Mouse (Mus musculus) kidney, adult 2 months (tissue): ENCODE results near the gene Npas1.

Source experiments
- CTCF ChIP-seq: fragments of 200-500 bp; conservative IDR thresholded peaks from 2 replicates; pipeline ENCODE4 v1.5.1; 2011; ENCODE audit warnings: low read depth, mild to moderate bottlenecking, control low read depth, low read length, moderate library complexity, mixed read lengths; ENCODE audit not compliant: insufficient read depth, insufficient read length
- POLR2A ChIP-seq: fragments of 200-500 bp; IDR thresholded peaks from one replicate; pipeline ENCODE4 v1.6.1; 2011; ENCODE audit warnings: low read depth, low read length, control low read depth

DNA sequence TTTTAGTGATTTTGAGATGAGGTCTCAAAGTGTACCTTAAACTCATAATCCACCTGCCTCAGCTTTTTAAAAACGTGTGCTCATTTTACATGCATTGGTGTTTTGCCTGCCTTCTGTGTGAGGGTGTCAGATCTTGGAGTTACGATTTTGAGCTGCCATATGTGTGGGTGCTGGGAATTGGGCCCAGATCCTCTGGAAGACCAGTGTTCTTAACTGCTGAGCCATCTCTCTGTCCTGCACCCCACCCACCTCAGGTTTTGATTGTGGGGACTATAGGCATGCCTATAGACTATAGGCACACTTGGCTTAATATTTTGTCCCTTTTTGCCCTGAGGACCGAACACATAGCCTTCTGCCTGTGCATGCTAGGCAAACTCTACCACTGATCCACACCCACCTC, 14.7 kb upstream of the Npas1 start:
- TF ChIP-seq CTCF (no peak), POLR2A (no peak)
